Mouse (Mus musculus): ENCODE measurements around the gene Cox15. TPM values are rescaled to one million over a fixed set of nuclear protein-coding genes. Genes with fewer than 3 reads are reported as not detected.

Cox15 gene
- total RNA-seq, 1 experiment from 2014 or later = 15.1 TPM

DNA sequence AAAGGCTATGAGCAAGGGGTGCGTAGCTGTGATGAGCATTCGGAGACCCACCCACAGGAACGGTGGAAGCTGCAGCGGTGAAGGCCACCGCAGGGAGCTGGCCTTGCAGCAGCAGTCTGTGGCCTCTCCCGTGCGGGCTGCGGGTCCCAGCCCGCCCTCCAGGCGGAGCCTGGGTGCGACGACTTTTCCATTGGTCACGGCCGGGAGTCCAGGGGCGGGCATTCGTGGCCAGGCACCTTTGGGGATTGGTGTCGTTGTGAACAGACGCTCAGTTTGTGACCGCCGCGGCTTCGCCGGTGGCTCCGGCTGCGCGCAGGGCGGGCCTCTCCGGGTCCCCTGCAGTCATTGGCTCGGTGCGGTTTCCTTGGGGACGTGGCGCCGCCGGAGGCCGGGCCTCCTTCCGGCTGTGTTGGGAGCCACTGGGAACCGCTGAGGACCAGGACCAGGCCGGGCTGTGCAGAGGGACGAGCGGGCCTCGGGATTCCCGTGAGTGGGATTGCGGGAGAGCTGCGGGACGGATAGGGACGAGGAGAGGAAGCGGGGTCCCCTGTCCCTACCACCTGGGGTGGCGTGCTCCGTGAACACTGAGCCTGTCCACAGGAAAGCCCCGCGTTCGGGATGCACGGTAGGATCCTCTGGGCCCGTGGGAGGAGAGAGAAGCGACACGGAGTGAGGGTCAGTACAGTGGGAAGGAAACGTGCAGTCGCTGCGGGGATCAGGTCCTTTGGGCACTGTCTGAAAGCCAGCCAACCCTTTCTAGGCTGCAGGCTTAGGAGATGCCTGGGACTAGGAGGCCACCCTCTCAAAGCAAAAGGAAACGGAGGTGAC lies 63.2 kb downstream of the Cox15 start, which contains the start of gene Entpd7:
Gene Entpd7, plus strand, starts transcription at position 254 of the 828 bp plus-strand sequence.
- peak; percentile 98 to 100 for ATAC-seq (replicated peaks in 1 of 2; ENCODE audit: insufficient read depth in 1 of 2, low FRiP score in 2 of 2, low TSS enrichment in 1 of 2, low read depth in 1 of 2, poor library complexity in 2 of 2, severe bottlenecking in 2 of 2)

Other genes with a start within 250 kb of the Cox15 start
- 8.7 and 12.5 TPM in 2 replicates for gene Got1, start 228.4 kb downstream of the Cox15 start, total RNA-seq (2017)
- gene Nkx2-3, start 140.7 kb downstream of the Cox15 start, total RNA-seq (2017) = 28.7 and 29.7 TPM in 2 replicates
- gene Slc25a28, start 78.1 kb downstream of the Cox15 start, total RNA-seq (2017) = 44.4 and 47.1 TPM in 2 replicates
- 3.8 and 5.4 TPM in 2 replicates for gene Entpd7, start 63.3 kb downstream of the Cox15 start, total RNA-seq (2017)
- gene Cutc, start within 50 bp of the Cox15 start, total RNA-seq (2017) = 20.9 and 33.3 TPM in 2 replicates
- 0.88 TPM in 1 of 2 replicates, not detected in the other for gene Abcc2, start 29.2 kb upstream of the Cox15 start, total RNA-seq (2017)
- gene Dnmbp, start 187.2 kb upstream of the Cox15 start, total RNA-seq (2017) = 17.4 and 20.1 TPM in 2 replicates
- not detected in 2 replicates for gene Cpn1, start 233.6 kb upstream of the Cox15 start, total RNA-seq (2017)